Mouse (Mus musculus): ENCODE measurements around the gene Ptprm. TPM values are rescaled to one million over a fixed set of nuclear protein-coding genes. Genes with fewer than 3 reads are reported as not detected.

Gene Ptprm
- polyA plus RNA-seq, 1 experiment from 2014 or later = 13.7 TPM

GRCm38 (mm10) chr17:67302074-67302473 lies 52.2 kb downstream of the Ptprm start:
- H3K4me3 ChIP-seq (replicated peaks; ENCODE audit: low read length) = no peak overlapping the region
- H3K9me3 ChIP-seq (ENCODE audit: control insufficient read depth, low read length) = no peaks in the 10 kb centered on the region
- WGBS = 79% methylated on average over 4 of the region's 4 CpGs
- peaks cover 16% of the 10 kb centered on the region for H3K4me1 ChIP-seq (replicated peaks; ENCODE audit: control insufficient read depth, insufficient read depth, low read length)
- H3K27ac ChIP-seq (ENCODE audit: low read length) = no peak overlapping the region
- H3K9ac ChIP-seq (replicated peaks; ENCODE audit: low read depth, low read length) = no peak overlapping the region
- no peak overlapping the region for H3K4me2 ChIP-seq (ENCODE audit: low read length)
- no peaks in the 10 kb centered on the region for H3K36me3 ChIP-seq (ENCODE audit: control insufficient read depth, insufficient read depth)
- no peaks in the 10 kb centered on the region for H3K27me3 ChIP-seq (replicated peaks; ENCODE audit: control insufficient read depth, insufficient read depth, low read length)
- ATAC-seq = no peak

- Histone ChIP-seq H3K9ac (replicated peaks; ENCODE audit: low read depth, low read length) (no peak overlapping the region), H3K27me3 (replicated peaks; ENCODE audit: control insufficient read depth, insufficient read depth, low read length) (no peaks in the 10 kb centered on the region), H3K4me1 (replicated peaks; ENCODE audit: control insufficient read depth, insufficient read depth, low read length) (peaks cover 12% of the 10 kb centered on the region), H3K4me3 (replicated peaks; ENCODE audit: low read length) (no peak overlapping the region), H3K9me3 (ENCODE audit: control insufficient read depth, low read length) (no peaks in the 10 kb centered on the region), H3K4me2 (ENCODE audit: low read length) (no peak overlapping the region), H3K36me3 (ENCODE audit: control insufficient read depth, insufficient read depth) (no peaks in the 10 kb centered on the region), H3K27ac (ENCODE audit: low read length) (no peak overlapping the region)
- 92% methylated on average over 4 of the region's 4 CpGs for WGBS
- no peak for ATAC-seq
These were observed 52.9 kb downstream of the Ptprm start for GRCm38 (mm10) chr17:67301367-67301766.

- H3K36me3 ChIP-seq (ENCODE audit: control insufficient read depth, insufficient read depth) = no peaks in the 10 kb centered on the region
- H3K27ac ChIP-seq (ENCODE audit: low read length) = no peak overlapping the region
- H3K4me3 ChIP-seq (replicated peaks; ENCODE audit: low read length) = no peak overlapping the region
- H3K4me1 ChIP-seq (replicated peaks; ENCODE audit: control insufficient read depth, insufficient read depth, low read length) = peaks cover 7% of the 10 kb centered on the region
- H3K9ac ChIP-seq (replicated peaks; ENCODE audit: low read depth, low read length) = no peak overlapping the region
- WGBS = 75% methylated on average over 9 of the region's 9 CpGs
- H3K27me3 ChIP-seq (replicated peaks; ENCODE audit: control insufficient read depth, insufficient read depth, low read length) = no peaks in the 10 kb centered on the region
- no peaks in the 10 kb centered on the region for H3K9me3 ChIP-seq (ENCODE audit: control insufficient read depth, low read length)
- no peak overlapping the region for H3K4me2 ChIP-seq (ENCODE audit: low read length)
- no peak for ATAC-seq
These were observed 55.9 kb downstream of the Ptprm start for GRCm38 (mm10) chr17:67298269-67298798.

DNA sequence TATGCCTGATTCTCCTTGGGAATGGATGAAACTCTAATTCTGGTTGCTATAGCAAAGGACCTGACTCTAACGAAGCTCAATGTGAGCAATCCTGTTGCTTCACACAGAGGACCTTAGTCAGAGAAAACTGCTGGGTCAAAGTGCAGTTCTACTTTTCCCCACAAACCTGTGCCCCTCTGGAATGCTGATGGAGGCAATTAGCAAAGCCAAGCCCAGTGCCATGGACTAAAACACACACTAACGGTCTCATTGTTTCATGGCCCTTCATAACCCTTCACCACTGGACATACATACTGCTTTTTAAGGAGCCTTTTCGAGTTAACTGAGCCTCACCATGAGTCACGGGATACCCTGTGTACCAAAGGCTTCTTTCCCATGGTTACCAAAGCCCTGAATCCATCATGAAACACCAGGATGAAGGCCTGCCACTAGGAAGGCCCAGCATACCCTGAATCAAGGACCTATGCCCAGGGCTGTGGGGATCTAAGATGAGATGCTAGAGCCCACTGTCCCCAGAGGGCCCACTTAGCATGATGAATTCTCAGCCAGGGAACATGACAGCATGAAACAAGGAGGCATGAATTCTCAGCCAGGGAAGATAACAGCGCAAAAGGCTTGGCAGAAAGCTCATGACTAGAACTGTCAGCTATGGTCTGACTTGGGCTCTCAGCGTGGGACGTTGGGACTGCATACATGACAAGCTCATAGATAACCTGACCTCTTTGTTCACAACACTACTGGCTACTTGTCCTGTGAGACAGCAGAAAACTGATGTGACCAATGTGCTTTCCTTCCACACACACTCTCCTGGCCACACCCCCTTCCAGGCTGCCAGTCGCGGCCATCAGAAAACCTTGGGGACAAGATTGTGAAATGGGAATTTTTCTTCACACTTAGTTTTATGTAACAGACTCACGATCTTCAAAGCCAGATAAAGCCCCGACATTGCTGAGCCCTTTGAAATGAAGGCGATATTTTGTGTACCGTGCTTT lies 57.4 kb downstream of the Ptprm start:
- H3K27ac ChIP-seq (ENCODE audit: low read length) = no peak overlapping the region
- no peak overlapping the region for H3K9ac ChIP-seq (replicated peaks; ENCODE audit: low read depth, low read length)
- H3K4me1 ChIP-seq (replicated peaks; ENCODE audit: control insufficient read depth, insufficient read depth, low read length) = no peaks in the 10 kb centered on the region
- no peaks in the 10 kb centered on the region for H3K27me3 ChIP-seq (replicated peaks; ENCODE audit: control insufficient read depth, insufficient read depth, low read length)
- H3K36me3 ChIP-seq (ENCODE audit: control insufficient read depth, insufficient read depth) = no peaks in the 10 kb centered on the region
- no peak for ATAC-seq
- no peak overlapping the region for H3K4me2 ChIP-seq (ENCODE audit: low read length)
- H3K9me3 ChIP-seq (ENCODE audit: control insufficient read depth, low read length) = no peaks in the 10 kb centered on the region
- WGBS = 76% methylated on average over 13 of the region's 13 CpGs
- no peak overlapping the region for H3K4me3 ChIP-seq (replicated peaks; ENCODE audit: low read length)

GRCm38 (mm10) chr17:67290662-67291240 lies 63.5 kb downstream of the Ptprm start:
- 3% methylated on average over 16 of the region's 16 CpGs for WGBS
- ATAC-seq = peak; percentile 92

DNA sequence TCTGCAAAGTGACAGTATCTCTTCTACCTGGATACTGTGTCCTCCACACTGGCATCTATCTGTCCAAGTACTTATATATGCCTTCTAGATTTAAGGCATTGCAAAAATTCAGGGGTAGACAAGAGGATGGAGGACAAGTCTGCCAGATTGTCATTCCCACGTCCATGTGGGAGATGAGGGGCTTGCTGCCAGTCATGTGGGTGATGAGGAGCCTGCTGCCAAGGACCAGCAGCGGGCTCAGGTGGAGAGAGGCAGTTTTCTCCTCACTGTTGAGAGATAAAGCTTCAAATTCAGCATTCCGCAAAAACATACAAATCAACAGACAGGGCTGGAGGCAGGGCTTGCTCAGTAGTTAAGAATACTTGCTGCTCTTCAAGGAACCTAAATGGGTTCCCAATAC lies 66.8 kb downstream of the Ptprm start:
- ATAC-seq = no peak
- Histone ChIP-seq H3K4me1 (replicated peaks; ENCODE audit: control insufficient read depth, insufficient read depth, low read length) (peaks cover 12% of the 10 kb centered on the region), H3K9ac (replicated peaks; ENCODE audit: low read depth, low read length) (no peak overlapping the region), H3K9me3 (ENCODE audit: control insufficient read depth, low read length) (no peaks in the 10 kb centered on the region), H3K36me3 (ENCODE audit: control insufficient read depth, insufficient read depth) (no peaks in the 10 kb centered on the region), H3K27ac (ENCODE audit: low read length) (no peak overlapping the region), H3K4me3 (replicated peaks; ENCODE audit: low read length) (no peak overlapping the region), H3K27me3 (replicated peaks; ENCODE audit: control insufficient read depth, insufficient read depth, low read length) (no peaks in the 10 kb centered on the region), H3K4me2 (ENCODE audit: low read length) (no peak overlapping the region)
- WGBS = 73% methylated on average over 3 of the region's 3 CpGs

More at GRCm38 (mm10) chr17:67290662-67291240, 63.5 kb downstream of the Ptprm start:
- Histone ChIP-seq H3K4me3 (replicated peaks; ENCODE audit: low read length) (peak overlapping the region; percentile 22; the same call in 1 of the 2 replicates), H3K9me3 (ENCODE audit: control insufficient read depth, low read length) (no peaks in the 10 kb centered on the region), H3K4me1 (replicated peaks; ENCODE audit: control insufficient read depth, insufficient read depth, low read length) (peaks cover 12% of the 10 kb centered on the region), H3K9ac (replicated peaks; ENCODE audit: low read depth, low read length) (peak overlapping the region; percentile 35; the same call in 1 of the 2 replicates), H3K27me3 (replicated peaks; ENCODE audit: control insufficient read depth, insufficient read depth, low read length) (no peaks in the 10 kb centered on the region), H3K27ac (ENCODE audit: low read length) (peak overlapping the region; percentile 22; the same call in 1 of the 2 replicates), H3K4me2 (ENCODE audit: low read length) (peak overlapping the region; percentile 51), H3K36me3 (ENCODE audit: control insufficient read depth, insufficient read depth) (no peaks in the 10 kb centered on the region)

GRCm38 (mm10) chr17:67281640-67282170 lies 72.6 kb downstream of the Ptprm start:
- no peaks in the 10 kb centered on the region for H3K36me3 ChIP-seq (ENCODE audit: control insufficient read depth, insufficient read depth)
- H3K4me2 ChIP-seq (ENCODE audit: low read length) = no peak overlapping the region
- no peaks in the 10 kb centered on the region for H3K9me3 ChIP-seq (ENCODE audit: control insufficient read depth, low read length)
- no peak overlapping the region for H3K9ac ChIP-seq (replicated peaks; ENCODE audit: low read depth, low read length)
- H3K4me3 ChIP-seq (replicated peaks; ENCODE audit: low read length) = no peak overlapping the region
- ATAC-seq = no peak
- no peaks in the 10 kb centered on the region for H3K4me1 ChIP-seq (replicated peaks; ENCODE audit: control insufficient read depth, insufficient read depth, low read length)
- H3K27ac ChIP-seq (ENCODE audit: low read length) = no peak overlapping the region
- H3K27me3 ChIP-seq (replicated peaks; ENCODE audit: control insufficient read depth, insufficient read depth, low read length) = no peaks in the 10 kb centered on the region
- WGBS = 38% methylated on average over 13 of the region's 13 CpGs

DNA sequence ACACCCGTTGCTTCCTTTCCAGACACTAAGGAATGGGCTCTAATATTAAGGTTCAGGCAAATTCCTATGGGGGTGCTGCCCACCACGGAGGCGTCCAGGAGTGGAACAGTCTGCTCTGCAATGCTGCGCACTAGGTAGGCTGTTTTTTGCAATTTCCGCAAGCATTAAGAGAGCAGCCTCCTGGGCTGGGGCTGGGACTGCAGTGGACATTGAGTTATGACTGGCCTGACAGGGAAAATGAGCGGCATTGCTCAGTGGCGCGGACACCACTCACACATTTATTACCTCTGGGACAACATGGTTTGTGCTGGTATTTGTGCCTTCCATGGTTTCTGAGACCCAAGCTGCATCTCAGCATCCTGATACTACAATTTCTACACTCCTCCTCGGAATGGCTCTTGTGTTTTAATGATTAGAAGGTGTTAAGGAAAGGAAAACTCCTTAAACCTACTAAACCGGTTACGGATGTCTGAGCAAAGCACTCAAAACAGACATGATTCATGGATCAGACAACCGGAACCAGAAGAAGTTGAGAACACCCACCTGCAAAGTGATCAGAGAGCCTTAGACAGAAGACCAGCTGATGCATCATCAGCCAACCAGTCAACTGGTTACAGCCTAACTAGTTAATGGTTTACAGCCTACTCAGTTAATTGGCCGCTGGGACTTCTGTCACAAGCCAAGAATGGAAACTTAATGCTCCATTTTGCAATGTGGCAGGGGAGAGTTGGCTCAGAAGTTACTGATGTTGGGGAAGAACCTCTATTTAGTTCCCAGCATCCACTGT lies 76.9 kb downstream of the Ptprm start:
- Histone ChIP-seq H3K4me3 (replicated peaks; ENCODE audit: low read length) (no peak overlapping the region), H3K27ac (ENCODE audit: low read length) (no peak overlapping the region), H3K4me1 (replicated peaks; ENCODE audit: control insufficient read depth, insufficient read depth, low read length) (peaks cover 5% of the 10 kb centered on the region; the same call in 1 of the 2 replicates), H3K4me2 (ENCODE audit: low read length) (no peak overlapping the region), H3K27me3 (replicated peaks; ENCODE audit: control insufficient read depth, insufficient read depth, low read length) (no peaks in the 10 kb centered on the region), H3K36me3 (ENCODE audit: control insufficient read depth, insufficient read depth) (no peaks in the 10 kb centered on the region), H3K9ac (replicated peaks; ENCODE audit: low read depth, low read length) (no peak overlapping the region), H3K9me3 (ENCODE audit: control insufficient read depth, low read length) (no peaks in the 10 kb centered on the region)
- 93% methylated on average over 13 of the region's 13 CpGs for WGBS
- ATAC-seq = no peak
